Mouse (Mus musculus) CD4-positive helper T cell, adult 2 months (primary cell): ENCODE measurements at regions not wholly inside any gene's neighbourhood (a gene's known extent, or its start where the extent isn't known, plus 50 kb on each side); places are given as distances from the start of the nearest gene placed in this dataset.

Source experiments
- DNase-seq: peaks from one replicate; pipeline ENCODE4 v3.0.0-alpha.2; 2012; ENCODE audit warnings: low read depth, missing footprints, low spot score

- no peak for DNase-seq
Observed at GRCm38 (mm10) chr3:129449928-129450327, 82.2 kb upstream of the Elovl6 start.

GRCm38 (mm10) chr3:129450671-129451070 lies 81.5 kb upstream of the Elovl6 start:
- no peak for DNase-seq

- DNase-seq: peak; percentile 7
Observed at GRCm38 (mm10) chr3:129470088-129470487, 62.1 kb upstream of the Elovl6 start.

GRCm38 (mm10) chr3:129471332-129471731 lies 60.8 kb upstream of the Elovl6 start:
- no peak for DNase-seq

- no peak for DNase-seq
Observed at GRCm38 (mm10) chr3:129472008-129472407, 60.1 kb upstream of the Elovl6 start.

- DNase-seq: no peak
Observed at GRCm38 (mm10) chr3:129474451-129474850, 57.7 kb upstream of the Elovl6 start.

- DNase-seq: no peak
Observed at GRCm38 (mm10) chr3:129476250-129476649, 55.9 kb upstream of the Elovl6 start.

GRCm38 (mm10) chr3:129478093-129478492 lies 54.1 kb upstream of the Elovl6 start:
- no peak for DNase-seq

GRCm38 (mm10) chr3:129481293-129481692 lies 50.9 kb upstream of the Elovl6 start:
- DNase-seq: no peak
